Mouse (Mus musculus): ENCODE results near the gene Ttc13. TPM values are rescaled to one million over a fixed set of nuclear protein-coding genes. Genes with fewer than 3 reads are reported as not detected.

The Ttc13 gene
- polyA plus RNA-seq, 1 experiment = 5.4 TPM

- Histone ChIP-seq H3K27me3 (replicated peaks) (peaks cover 87% of the 10 kb centered on the region), H3K9me3 (peaks cover 13% of the 10 kb centered on the region), H3K36me3 (replicated peaks; ENCODE audit: low read length) (no peaks in the 10 kb centered on the region), H3K4me3 (replicated peaks) (peak overlapping the region; percentile 90), H3K4me1 (peaks cover 19% of the 10 kb centered on the region)
- TF ChIP-seq GATA1 (IDR thresholded peaks at IDR 0.05; ENCODE audit: borderline replicate concordance, low read length) = no peak
- no peak for TF ChIP-seq FLI1 (IDR thresholded peaks at IDR 0.05; ENCODE audit: low read length)
These were observed 29.4 kb upstream of the Ttc13 start for GRCm38 (mm10) chr8:124751191-124751590.

- peaks cover 68% of the 10 kb centered on the region for H3K27me3 ChIP-seq (replicated peaks)
- peaks cover under 1% of the 10 kb centered on the region for H3K36me3 ChIP-seq (replicated peaks; ENCODE audit: low read length)
These were observed 24.9 kb upstream of the Ttc13 start for GRCm38 (mm10) chr8:124746661-124747060.

GRCm38 (mm10) chr8:124739268-124739667 lies 17.5 kb upstream of the Ttc13 start:
- H3K36me3 ChIP-seq (replicated peaks; ENCODE audit: low read length) = peaks cover 65% of the 10 kb centered on the region
- no peaks in the 10 kb centered on the region for H3K4me1 ChIP-seq

More at GRCm38 (mm10) chr8:124746661-124747060, 24.9 kb upstream of the Ttc13 start:
- Histone ChIP-seq H3K4me1 (peaks cover 14% of the 10 kb centered on the region), H3K9me3 (peaks cover 13% of the 10 kb centered on the region), H3K4me3 (replicated peaks) (no peak overlapping the region)
- TF ChIP-seq GATA1 (IDR thresholded peaks at IDR 0.05; ENCODE audit: borderline replicate concordance, low read length) = no peak
- TF ChIP-seq FLI1 (IDR thresholded peaks at IDR 0.05; ENCODE audit: low read length) = no peak

GRCm38 (mm10) chr8:124735371-124735911 lies 13.7 kb upstream of the Ttc13 start:
- Histone ChIP-seq H3K27me3 (replicated peaks) (no peaks in the 10 kb centered on the region), H3K9me3 (peaks cover 3% of the 10 kb centered on the region; the same call in 1 of the 2 replicates), H3K4me3 (replicated peaks) (no peak overlapping the region), H3K36me3 (replicated peaks; ENCODE audit: low read length) (peaks cover 91% of the 10 kb centered on the region), H3K4me1 (peaks cover 8% of the 10 kb centered on the region)
- TF ChIP-seq GATA1 (IDR thresholded peaks at IDR 0.05; ENCODE audit: borderline replicate concordance, low read length) (no peak), FLI1 (IDR thresholded peaks at IDR 0.05; ENCODE audit: low read length) (no peak)

More at GRCm38 (mm10) chr8:124739268-124739667, 17.5 kb upstream of the Ttc13 start:
- H3K9me3 ChIP-seq = peaks cover under 1% of the 10 kb centered on the region; the same call in 1 of the 2 replicates
- no peak for TF ChIP-seq GATA1 (IDR thresholded peaks at IDR 0.05; ENCODE audit: borderline replicate concordance, low read length)
- TF ChIP-seq FLI1 (IDR thresholded peaks at IDR 0.05; ENCODE audit: low read length) = no peak
- H3K27me3 ChIP-seq (replicated peaks) = peaks cover 14% of the 10 kb centered on the region
- H3K4me3 ChIP-seq (replicated peaks) = no peak overlapping the region

- H3K4me3 ChIP-seq (replicated peaks) = peak overlapping the region; percentile 46
- peaks cover 3% of the 10 kb centered on the region; the same call in 1 of the 2 replicates for H3K9me3 ChIP-seq
- peaks cover 93% of the 10 kb centered on the region for H3K36me3 ChIP-seq (replicated peaks; ENCODE audit: low read length)
- H3K27me3 ChIP-seq (replicated peaks) = no peaks in the 10 kb centered on the region
- no peak for TF ChIP-seq FLI1 (IDR thresholded peaks at IDR 0.05; ENCODE audit: low read length)
- no peak for TF ChIP-seq GATA1 (IDR thresholded peaks at IDR 0.05; ENCODE audit: borderline replicate concordance, low read length)
- peaks cover 8% of the 10 kb centered on the region for H3K4me1 ChIP-seq
These were observed 11.0 kb upstream of the Ttc13 start for GRCm38 (mm10) chr8:124732828-124733227.

GRCm38 (mm10) chr8:124724301-124724700 lies 2.5 kb upstream of the Ttc13 start:
- Histone ChIP-seq H3K27me3 (replicated peaks) (no peaks in the 10 kb centered on the region), H3K9me3 (no peaks in the 10 kb centered on the region), H3K4me1 (peaks cover 28% of the 10 kb centered on the region), H3K4me3 (replicated peaks) (no peak overlapping the region), H3K36me3 (replicated peaks; ENCODE audit: low read length) (peaks cover 39% of the 10 kb centered on the region)
- no peak for TF ChIP-seq FLI1 (IDR thresholded peaks at IDR 0.05; ENCODE audit: low read length)
- TF ChIP-seq GATA1 (IDR thresholded peaks at IDR 0.05; ENCODE audit: borderline replicate concordance, low read length) = no peak

- Histone ChIP-seq H3K36me3 (replicated peaks; ENCODE audit: low read length) (peaks cover 20% of the 10 kb centered on the region), H3K27me3 (replicated peaks) (no peaks in the 10 kb centered on the region), H3K4me3 (replicated peaks) (peak overlapping the region; percentile 95), H3K4me1 (peaks cover 30% of the 10 kb centered on the region), H3K9me3 (no peaks in the 10 kb centered on the region)
- no peak for TF ChIP-seq FLI1 (IDR thresholded peaks at IDR 0.05; ENCODE audit: low read length)
- no peak for TF ChIP-seq GATA1 (IDR thresholded peaks at IDR 0.05; ENCODE audit: borderline replicate concordance, low read length)
These were observed 583 bp downstream of the Ttc13 start for GRCm38 (mm10) chr8:124720938-124721861.

GRCm38 (mm10) chr8:124720133-124720532 lies 1.6 kb downstream of the Ttc13 start:
- H3K4me3 ChIP-seq (replicated peaks) = peak overlapping the region; percentile 95
- H3K4me1 ChIP-seq = peaks cover 36% of the 10 kb centered on the region
- peaks cover 14% of the 10 kb centered on the region for H3K36me3 ChIP-seq (replicated peaks; ENCODE audit: low read length)
- no peaks in the 10 kb centered on the region for H3K9me3 ChIP-seq
- TF ChIP-seq FLI1 (IDR thresholded peaks at IDR 0.05; ENCODE audit: low read length) = no peak
- no peak for TF ChIP-seq GATA1 (IDR thresholded peaks at IDR 0.05; ENCODE audit: borderline replicate concordance, low read length)
- H3K27me3 ChIP-seq (replicated peaks) = no peaks in the 10 kb centered on the region

- Histone ChIP-seq H3K4me3 (replicated peaks) (no peak overlapping the region), H3K36me3 (replicated peaks; ENCODE audit: low read length) (peaks cover 49% of the 10 kb centered on the region), H3K9me3 (no peaks in the 10 kb centered on the region), H3K4me1 (peaks cover 25% of the 10 kb centered on the region), H3K27me3 (replicated peaks) (no peaks in the 10 kb centered on the region)
- TF ChIP-seq GATA1 (IDR thresholded peaks at IDR 0.05; ENCODE audit: borderline replicate concordance, low read length) (no peak), FLI1 (IDR thresholded peaks at IDR 0.05; ENCODE audit: low read length) (no peak)
These were observed 6.0 kb downstream of the Ttc13 start for GRCm38 (mm10) chr8:124715736-124716135.

GRCm38 (mm10) chr8:124713207-124713606 lies 8.6 kb downstream of the Ttc13 start:
- no peak overlapping the region for H3K4me3 ChIP-seq (replicated peaks)
- peaks cover 16% of the 10 kb centered on the region for H3K4me1 ChIP-seq
- H3K9me3 ChIP-seq = no peaks in the 10 kb centered on the region
- H3K36me3 ChIP-seq (replicated peaks; ENCODE audit: low read length) = peaks cover 68% of the 10 kb centered on the region
- TF ChIP-seq FLI1 (IDR thresholded peaks at IDR 0.05; ENCODE audit: low read length) (no peak), GATA1 (IDR thresholded peaks at IDR 0.05; ENCODE audit: borderline replicate concordance, low read length) (no peak)
- H3K27me3 ChIP-seq (replicated peaks) = no peaks in the 10 kb centered on the region

Data from megakaryocyte, embryonic 14.5 days (primary cell).